Mouse (Mus musculus): ENCODE measurements around the gene Tmem254a. TPM values are rescaled to one million over a fixed set of nuclear protein-coding genes. Genes with fewer than 3 reads are reported as not detected.
A peak's percentile ranks its signal among the peaks of the same experiment; 100 is the strongest.
"Not testable (repeated sequence)": the region's sequence is repeated elsewhere in the genome, so short reads cannot be mapped to it uniquely, and the experiment has no call there.

Tmem254a gene
- 2.6 and 2.9 TPM in 2 replicates for polyA plus RNA-seq (2015; fragmentation: Nextera tagmentation; extraction: Ambion mirVana)

DNA sequence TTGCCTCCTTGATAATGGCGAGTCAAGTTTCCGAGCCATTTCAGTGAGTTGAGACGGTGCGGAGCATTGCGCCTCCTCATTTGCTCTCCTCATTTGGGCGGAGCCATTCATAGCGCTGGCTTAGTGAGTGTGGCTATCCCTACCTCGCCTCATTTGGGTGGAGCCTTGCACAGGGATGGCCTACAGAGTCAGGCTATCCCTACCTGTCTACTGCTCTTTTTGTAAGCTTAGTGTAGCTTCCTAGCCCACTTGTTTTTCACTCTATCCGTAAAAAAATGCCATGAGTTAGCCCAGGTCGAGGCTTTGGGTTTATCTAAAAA is at the start of gene Tmem254a:
Tmem254a (minus strand) TSS at position 111 of the 320 bp plus-strand sequence.
- not testable (repeated sequence) for H3K9ac ChIP-seq (replicated peaks); H3K4me2 ChIP-seq (replicated peaks); H3K4me1 ChIP-seq (replicated peaks); H3K27me3 ChIP-seq; H3K4me3 ChIP-seq (replicated peaks); H3K36me3 ChIP-seq; H3K9me3 ChIP-seq; H3K27ac ChIP-seq
- peak; percentile 78 for ATAC-seq
- no CpG with 5 or more reads among the region's 10 CpGs for WGBS

DNA sequence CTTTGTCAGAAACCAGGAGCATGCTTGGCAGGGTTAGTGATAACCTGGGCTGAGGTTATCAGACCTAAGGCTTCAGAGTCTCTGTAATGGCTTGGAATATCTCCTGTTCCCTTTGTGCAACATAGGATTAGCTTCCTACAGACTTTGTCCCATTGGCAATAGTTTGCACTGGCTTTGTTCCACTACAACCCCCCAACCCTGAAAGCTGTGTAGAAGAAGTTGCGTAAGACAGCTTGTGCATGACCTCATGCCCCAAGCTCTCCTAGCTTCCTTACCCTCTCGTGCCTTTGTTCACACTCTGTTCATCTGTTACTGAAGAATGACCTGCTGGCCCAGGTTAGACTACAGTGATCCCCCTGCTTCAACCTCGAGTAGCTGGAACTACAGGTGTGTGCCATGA is 30.4 kb upstream of the Tmem254a start:
- no CpG with 5 or more reads among the region's 3 CpGs for WGBS
- not testable (repeated sequence) for H3K36me3 ChIP-seq; H3K9ac ChIP-seq (replicated peaks); H3K4me3 ChIP-seq (replicated peaks); H3K9me3 ChIP-seq; H3K4me2 ChIP-seq (replicated peaks); H3K27ac ChIP-seq; ATAC-seq; H3K4me1 ChIP-seq (replicated peaks); H3K27me3 ChIP-seq

DNA sequence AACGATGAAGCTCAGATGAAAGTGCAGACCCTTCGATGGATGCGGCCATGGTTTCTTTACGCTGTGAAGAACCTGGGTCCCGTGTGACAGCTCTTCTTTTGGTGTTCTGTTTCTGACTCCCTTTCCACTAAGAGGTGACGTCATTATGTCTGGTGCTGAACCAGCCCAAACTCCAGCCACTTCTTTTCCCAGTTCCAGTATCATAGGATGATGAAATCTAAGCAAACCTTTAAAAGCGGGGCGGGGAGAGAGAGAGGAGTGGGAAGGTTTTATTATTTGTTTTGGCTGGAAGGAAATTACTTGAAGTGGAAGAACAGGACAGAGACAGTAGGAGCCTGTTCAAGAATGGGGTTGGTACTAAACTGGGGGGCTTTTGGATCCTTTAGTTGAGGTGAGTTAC is 10.5 kb upstream of the Tmem254a start, which contains the start of gene Cphx1:
Cphx1 (plus strand) TSS at position 301 of the 400 bp plus-strand sequence.
- not testable (repeated sequence) for H3K27ac ChIP-seq; H3K4me3 ChIP-seq (replicated peaks); H3K27me3 ChIP-seq; ATAC-seq; H3K9me3 ChIP-seq; H3K4me1 ChIP-seq (replicated peaks); H3K4me2 ChIP-seq (replicated peaks); H3K36me3 ChIP-seq; H3K9ac ChIP-seq (replicated peaks)
- WGBS, result no CpG with 5 or more reads among the region's 8 CpGs

DNA sequence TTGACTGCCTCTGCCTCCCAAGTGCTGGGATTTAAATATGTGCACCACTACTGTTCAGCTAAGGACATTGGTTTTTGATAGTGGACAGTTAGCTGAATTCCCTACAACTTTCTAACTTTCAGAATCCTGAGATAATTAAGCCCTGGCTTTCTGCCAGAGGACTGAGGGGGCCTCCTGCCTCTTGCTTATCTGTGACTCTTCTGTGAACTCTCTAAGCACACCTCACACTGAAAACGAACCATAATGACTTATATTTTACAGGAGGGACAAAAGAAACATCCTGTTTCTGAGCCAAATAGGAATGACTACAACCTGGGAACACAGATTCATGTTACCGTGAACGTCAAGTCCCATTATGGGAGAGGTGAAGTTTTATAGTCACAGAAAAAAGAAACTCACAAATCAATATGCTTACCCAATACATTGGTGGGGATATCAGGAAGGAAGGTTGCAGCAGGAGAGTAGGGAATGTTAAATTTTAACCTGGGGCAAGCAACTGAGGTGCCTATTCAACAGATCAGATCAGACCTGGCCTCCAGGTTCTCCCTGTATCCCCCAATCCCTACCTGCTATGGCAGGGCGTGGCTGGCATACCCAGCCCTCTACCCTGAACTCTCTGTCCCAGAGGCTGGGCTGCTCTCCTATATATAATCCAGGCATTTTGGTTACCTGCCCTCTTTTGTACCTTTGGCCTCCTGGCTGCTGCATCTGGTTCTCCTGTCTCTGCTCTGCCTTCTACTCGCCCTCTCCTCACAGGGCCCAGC is 9.6 kb upstream of the Tmem254a start:
- not testable (repeated sequence) for ATAC-seq

DNA sequence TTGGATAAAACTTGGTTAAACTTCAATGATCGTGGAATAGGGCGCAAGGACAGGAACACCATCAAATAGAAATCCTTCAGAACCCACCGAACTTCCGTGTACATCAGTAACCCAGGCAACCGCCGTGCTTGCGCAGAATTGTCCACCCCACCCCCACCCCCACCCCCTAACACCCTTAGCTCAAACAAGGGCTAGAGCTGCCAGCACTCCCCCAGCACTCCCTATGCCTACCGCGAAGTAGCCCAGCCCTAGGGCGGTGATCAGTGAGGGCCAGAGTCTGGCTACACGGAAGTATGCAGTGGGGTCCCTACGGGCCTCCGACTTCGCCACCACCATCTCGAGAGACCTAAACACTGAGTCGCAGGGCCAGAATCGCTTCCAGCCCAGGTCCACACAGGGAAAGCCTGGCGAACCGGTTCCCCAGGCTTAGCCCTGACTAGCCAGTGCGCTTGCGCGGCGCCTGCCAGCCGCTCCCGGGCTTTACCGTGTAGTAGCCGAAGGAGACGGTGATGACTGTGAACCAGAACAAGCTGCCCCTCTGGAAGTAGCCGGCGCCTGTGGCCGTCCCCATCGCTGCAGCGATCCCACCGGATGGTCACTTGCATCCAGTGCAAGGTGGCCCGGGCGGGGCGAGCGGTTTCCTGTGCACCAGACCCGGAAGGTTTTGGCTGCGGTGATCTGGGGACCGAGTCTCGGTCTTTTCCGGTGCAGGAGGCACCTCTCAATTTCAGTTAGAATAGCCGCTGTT is 484 bp downstream of the Tmem254a start:
- H3K4me3 ChIP-seq (replicated peaks); H3K27ac ChIP-seq; H3K9me3 ChIP-seq; H3K27me3 ChIP-seq; H3K4me2 ChIP-seq (replicated peaks); H3K4me1 ChIP-seq (replicated peaks); H3K9ac ChIP-seq (replicated peaks); H3K36me3 ChIP-seq: not testable (repeated sequence)
- ATAC-seq, result peak; percentile 93
- no CpG with 5 or more reads among the region's 44 CpGs for WGBS

More for the DNA sequence above, 9.6 kb upstream of the Tmem254a start:
- not testable (repeated sequence) for H3K9me3 ChIP-seq; H3K4me3 ChIP-seq (replicated peaks); H3K4me2 ChIP-seq (replicated peaks); H3K36me3 ChIP-seq; H3K27me3 ChIP-seq; H3K9ac ChIP-seq (replicated peaks); H3K4me1 ChIP-seq (replicated peaks); H3K27ac ChIP-seq
- no CpG with 5 or more reads among the region's 5 CpGs for WGBS

DNA sequence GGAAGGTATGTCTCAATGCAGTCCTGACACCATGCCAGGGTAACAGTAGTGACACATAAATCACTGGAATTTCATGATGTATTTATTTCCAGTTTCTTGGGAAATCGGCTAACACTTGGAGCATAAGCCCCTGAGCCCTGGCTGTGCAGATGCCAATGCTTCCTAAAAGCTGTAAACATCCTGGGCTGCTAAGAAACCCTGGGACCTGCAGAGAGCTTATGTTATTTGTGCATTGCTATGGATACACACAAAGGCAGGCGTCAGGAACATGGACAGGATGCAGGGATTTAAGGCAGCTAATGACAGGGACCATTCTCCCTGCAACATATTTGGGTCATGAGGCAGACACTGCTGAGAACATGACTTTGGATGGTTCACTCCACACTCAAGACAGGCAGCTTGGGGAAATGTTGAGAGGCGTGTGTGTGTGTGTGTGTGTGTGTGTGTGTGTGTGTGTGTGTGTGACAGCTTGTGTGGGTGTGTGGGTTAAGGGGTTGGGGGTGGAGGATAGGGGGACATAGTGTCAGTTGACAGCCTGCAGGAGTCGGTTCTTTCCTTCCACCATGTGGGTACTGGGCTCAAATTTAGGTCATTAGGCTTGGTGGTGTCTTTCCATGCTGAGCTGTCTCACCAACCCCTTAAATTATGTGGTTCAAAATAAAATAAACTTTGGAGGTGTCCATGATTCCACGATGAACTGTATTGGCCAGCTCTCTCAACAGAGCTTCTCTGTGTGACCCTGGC is 8.9 kb downstream of the Tmem254a start:
- H3K9me3 ChIP-seq; H3K27me3 ChIP-seq; H3K27ac ChIP-seq; H3K4me3 ChIP-seq (replicated peaks); H3K36me3 ChIP-seq; H3K9ac ChIP-seq (replicated peaks); H3K4me2 ChIP-seq (replicated peaks); ATAC-seq; H3K4me1 ChIP-seq (replicated peaks): not testable (repeated sequence)
- WGBS, result no CpG with 5 or more reads among the region's 5 CpGs

DNA sequence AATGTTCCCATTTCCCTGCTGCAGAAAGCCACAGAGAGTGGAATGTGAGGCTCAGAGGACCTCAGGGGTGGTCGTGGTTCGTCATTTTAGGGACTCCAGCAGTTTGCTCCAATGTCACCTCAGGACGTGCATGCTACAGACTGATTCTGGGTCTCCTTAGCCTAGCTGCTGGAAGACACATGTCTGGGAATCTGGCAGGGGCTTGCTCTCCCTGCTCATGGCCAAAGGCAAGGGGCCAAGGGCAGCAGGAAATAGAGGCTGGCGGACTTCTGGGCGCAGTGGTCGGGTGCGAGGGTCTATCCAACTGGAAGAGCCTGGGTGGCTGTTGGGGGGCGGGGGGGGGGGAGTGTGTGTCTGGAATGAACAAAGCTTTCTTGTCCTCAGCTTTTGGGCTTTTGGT is 18.5 kb downstream of the Tmem254a start:
- not testable (repeated sequence) for H3K9me3 ChIP-seq; H3K27ac ChIP-seq; H3K4me2 ChIP-seq (replicated peaks); ATAC-seq; H3K4me1 ChIP-seq (replicated peaks); H3K27me3 ChIP-seq; H3K36me3 ChIP-seq; H3K4me3 ChIP-seq (replicated peaks); H3K9ac ChIP-seq (replicated peaks)
- no CpG with 5 or more reads among the region's 8 CpGs for WGBS

DNA sequence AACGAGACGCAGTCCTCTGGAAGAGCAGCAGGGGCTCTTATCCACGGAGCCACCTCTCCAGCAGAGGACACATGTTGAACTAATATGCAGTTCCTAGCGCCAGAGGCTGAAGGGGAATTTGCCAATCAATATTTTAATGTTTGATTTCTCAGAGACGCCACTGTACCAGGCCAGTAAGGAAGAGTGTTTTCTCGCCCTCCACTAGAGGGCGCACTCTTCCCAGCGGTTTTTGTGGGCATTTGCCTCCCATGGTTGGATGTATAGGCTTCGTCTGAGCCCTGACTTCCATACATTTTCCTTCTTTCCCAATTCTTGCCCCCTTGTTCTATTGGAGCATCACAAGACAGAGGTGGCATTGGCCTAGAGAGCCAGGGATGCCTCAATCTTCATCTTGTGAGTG is 20.2 kb downstream of the Tmem254a start:
- H3K36me3 ChIP-seq; H3K4me2 ChIP-seq (replicated peaks); H3K4me1 ChIP-seq (replicated peaks); ATAC-seq; H3K27ac ChIP-seq; H3K9me3 ChIP-seq; H3K9ac ChIP-seq (replicated peaks); H3K27me3 ChIP-seq; H3K4me3 ChIP-seq (replicated peaks): not testable (repeated sequence)
- WGBS, result no CpG with 5 or more reads among the region's 9 CpGs

DNA sequence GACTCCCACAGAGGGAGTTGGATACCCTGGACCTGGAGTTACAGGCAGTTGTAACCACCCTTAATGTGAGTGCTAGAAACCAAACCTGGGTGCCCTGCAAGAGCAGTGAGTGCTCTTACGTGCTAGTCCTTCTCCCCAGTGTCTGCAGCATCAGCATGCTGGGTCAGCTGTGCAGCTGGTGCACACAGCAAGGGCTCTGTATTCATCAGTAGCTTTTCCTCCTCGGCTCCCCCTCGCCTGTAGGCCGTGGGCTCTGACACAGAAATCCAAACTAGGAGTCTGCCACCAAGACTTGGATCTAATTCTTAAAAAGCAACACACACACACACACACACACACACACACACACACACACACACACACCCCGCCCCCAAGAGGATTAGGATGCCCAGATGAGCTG is 22.2 kb downstream of the Tmem254a start:
- H3K4me3 ChIP-seq (replicated peaks); H3K27ac ChIP-seq; H3K27me3 ChIP-seq; H3K4me2 ChIP-seq (replicated peaks); H3K36me3 ChIP-seq; H3K4me1 ChIP-seq (replicated peaks); H3K9ac ChIP-seq (replicated peaks); H3K9me3 ChIP-seq: not testable (repeated sequence)
- peak; percentile 20; the same call in 1 of the 2 replicates for ATAC-seq
- 38% methylated on average over 1 of the region's 5 CpGs for WGBS

DNA sequence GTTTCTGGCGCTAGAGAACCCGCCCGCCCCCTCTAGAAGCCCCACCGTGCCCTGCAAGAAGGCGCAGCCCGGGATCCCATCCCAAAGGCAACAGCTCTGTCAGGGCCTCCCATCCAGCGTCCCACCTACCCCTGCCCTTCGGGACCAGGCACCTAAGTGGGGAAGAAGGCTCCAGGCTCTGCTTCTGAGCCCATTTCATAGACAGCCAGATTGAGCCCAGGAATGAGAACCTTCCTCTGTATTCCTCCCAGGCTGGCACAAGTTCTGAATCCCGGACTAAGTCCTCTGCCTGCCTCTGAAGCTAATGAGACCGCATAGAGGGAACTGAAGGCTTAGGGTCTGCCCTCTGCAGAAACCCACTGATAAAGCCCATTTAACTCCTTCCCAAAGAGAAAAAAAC is 24.5 kb downstream of the Tmem254a start, which contains the start of gene Plac9a:
Plac9a (minus strand) TSS at position 101 of the 400 bp plus-strand sequence.
- H3K36me3 ChIP-seq; H3K9me3 ChIP-seq; ATAC-seq; H3K4me3 ChIP-seq (replicated peaks); H3K27ac ChIP-seq; H3K4me2 ChIP-seq (replicated peaks); H3K4me1 ChIP-seq (replicated peaks); H3K27me3 ChIP-seq; H3K9ac ChIP-seq (replicated peaks): not testable (repeated sequence)
- no CpG with 5 or more reads among the region's 10 CpGs for WGBS

DNA sequence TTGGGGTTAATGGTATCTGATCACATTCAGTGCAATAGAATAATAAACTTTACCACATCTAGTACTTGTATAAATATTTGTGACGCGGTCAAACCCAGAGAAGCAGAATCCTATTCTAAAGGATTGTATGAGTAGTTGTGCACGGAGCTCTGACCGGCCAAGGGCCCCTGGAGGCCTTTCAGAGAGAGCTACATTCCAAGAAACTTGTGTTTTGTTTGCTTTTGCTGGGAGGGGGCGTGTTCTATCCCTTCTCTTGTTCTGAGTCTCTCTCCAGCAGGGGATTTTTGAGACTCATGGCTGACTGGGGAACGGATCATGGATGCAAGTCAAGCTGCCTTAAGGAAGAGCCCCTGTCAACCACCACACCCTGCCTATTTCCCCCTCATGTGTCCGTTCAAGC is 31.8 kb downstream of the Tmem254a start:
- H3K27ac ChIP-seq; H3K9ac ChIP-seq (replicated peaks); H3K4me3 ChIP-seq (replicated peaks); H3K27me3 ChIP-seq; H3K9me3 ChIP-seq; H3K4me1 ChIP-seq (replicated peaks); H3K4me2 ChIP-seq (replicated peaks); ATAC-seq; H3K36me3 ChIP-seq: not testable (repeated sequence)
- WGBS, result no CpG with 5 or more reads among the region's 7 CpGs

DNA sequence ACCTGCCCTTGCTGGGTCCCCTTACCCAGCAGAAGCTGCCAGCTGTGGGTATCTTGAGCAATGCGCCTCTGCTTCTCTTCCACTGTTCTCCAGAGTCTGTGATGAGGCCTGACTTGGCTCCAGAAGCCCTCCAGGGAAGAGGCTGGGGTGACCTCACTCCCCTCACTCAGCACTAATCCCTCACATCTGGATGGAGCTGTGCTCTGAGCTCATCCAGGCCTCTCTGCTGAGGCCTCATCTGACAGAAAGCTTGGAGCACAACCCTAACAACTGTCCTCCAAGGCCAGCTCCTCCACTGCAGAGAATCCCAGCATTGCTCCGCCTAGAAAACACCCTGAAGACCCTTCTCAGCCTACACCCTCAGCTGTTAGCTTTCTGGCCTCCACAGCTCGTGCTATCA is 32.9 kb downstream of the Tmem254a start:
- H3K9ac ChIP-seq (replicated peaks); H3K4me2 ChIP-seq (replicated peaks); H3K4me3 ChIP-seq (replicated peaks); H3K27ac ChIP-seq; H3K36me3 ChIP-seq; H3K27me3 ChIP-seq; H3K9me3 ChIP-seq; H3K4me1 ChIP-seq (replicated peaks); ATAC-seq: not testable (repeated sequence)
- no CpG with 5 or more reads among the region's 3 CpGs for WGBS
